Mouse (Mus musculus) liver, embryonic 14.5 days (tissue): Measurements from ENCODE around the gene Ethe1. TPM values are rescaled to one million over a fixed set of nuclear protein-coding genes. Genes with fewer than 3 reads are reported as not detected.

Experiments
- ATAC-seq: fragments of 200-750 bp; cut with Nextera tagmentation; 2 replicates; pipeline ENCODE4 v1.8.0; 2017; ENCODE audit warnings: moderate number of reproducible peaks, mild to moderate bottlenecking, moderate library complexity; ENCODE audit not compliant: insufficient read depth
- DNase-seq, 3 experiments: peaks; one replicate each; pipeline ENCODE4 v3.0.0-alpha.2; 2012 to 2013; ENCODE audit warnings: low read depth in 3 of 3, low spot score in 3 of 3
- H3K27ac ChIP-seq: fragments of 300-500 bp; sonication (generic); 2 replicates; pipeline ENCODE4 v1.5.1; 2014; ENCODE audit warnings: moderate library complexity, mild to moderate bottlenecking, control low read depth, inconsistent platforms
- H3K27me3 ChIP-seq: fragments of 300-500 bp; sonication (generic); 2 replicates; pipeline ENCODE4 v1.6.1; 2014; ENCODE audit warnings: mild to moderate bottlenecking, low read length, moderate library complexity; ENCODE audit not compliant: control insufficient read depth, insufficient read depth
- H3K36me3 ChIP-seq: fragments of 300-500 bp; sonication (generic); replicated peaks from 2 replicates; pipeline ENCODE4 v1.6.1; 2014; ENCODE audit warnings: low read depth; ENCODE audit not compliant: control insufficient read depth, insufficient read depth
- H3K4me1 ChIP-seq, 2 experiments: fragments of 200-500 bp in 1 of 2; fragments of 300-500 bp in 1 of 2; sonication (generic) in 1 of 2; replicated peaks; 2 replicates each; pipeline ENCODE4 v1.6.1; 2012 to 2014; ENCODE audit warnings: antibody characterized with exemption in 1 of 2, inconsistent platforms in 1 of 2, low read length in 1 of 2; ENCODE audit not compliant: control insufficient read depth in 2 of 2, insufficient read depth in 2 of 2
- H3K4me2 ChIP-seq: fragments of 300-500 bp; sonication (generic); 2 replicates; pipeline ENCODE4 v1.6.1; 2014; ENCODE audit warnings: low read depth, mild to moderate bottlenecking, control low read depth, moderate library complexity
- H3K4me3 ChIP-seq, 2 experiments: fragments of 200-500 bp in 1 of 2; fragments of 300-500 bp in 1 of 2; sonication (generic) in 1 of 2; 2 replicates each; pipeline ENCODE4 v1.5.1; 2012 to 2014; ENCODE audit warnings: low read depth in 2 of 2, low read length in 2 of 2, mild to moderate bottlenecking in 2 of 2, control low read depth in 1 of 2, inconsistent platforms in 1 of 2, moderate library complexity in 1 of 2; ENCODE audit not compliant: insufficient read depth in 1 of 2
- H3K9ac ChIP-seq: fragments of 300-500 bp; sonication (generic); replicated peaks from 2 replicates; pipeline ENCODE4 v1.6.1; 2014; ENCODE audit warnings: mild to moderate bottlenecking, control low read depth, moderate library complexity
- H3K9me3 ChIP-seq: fragments of 300-500 bp; sonication (generic); 2 replicates; pipeline ENCODE4 v1.6.1; 2016; ENCODE audit warnings: low read length, mixed read lengths; ENCODE audit not compliant: control insufficient read depth
- CTCF ChIP-seq: IDR thresholded peaks from 2 replicates; pipeline ENCODE4 v1.5.1; 2016; ENCODE audit warnings: antibody characterized with exemption, low read depth, control low read depth
- EP300 ChIP-seq: IDR thresholded peaks from 2 replicates; pipeline ENCODE4 v1.6.1; 2016; ENCODE audit warnings: antibody characterized with exemption, low read depth
- WGBS: fragments of 180-500 bp; shearing (Covaris S2); extraction: QIAGEN DNeasy Blood & Tissue Kit; methylation state at CpG from one replicate; pipeline ENCODE4 v1.1.7; 2014; ENCODE audit not compliant: insufficient replicate concordance; 5-methylcytosine and 5-hydroxymethylcytosine counted together
- polyA plus RNA-seq, 2 experiments: library from polyadenylated mRNA; depleted of rRNA in 1 of 2; stranded (reverse) in 1 of 2; unstranded in 1 of 2; fragments of >200 nt; fragmentation: Nextera tagmentation in 1 of 2; extraction: Ambion mirVana in 1 of 2; gene quantifications; 2 replicates each; pipeline versions ENCODE4 v1.2.1 to v1.2.3; 2012 to 2014

Gene Ethe1
- polyA plus RNA-seq, 2 experiments: 14.8 to 24.8 TPM

GRCm38 (mm10) chr7:24593621-24594308, 6.4 kb downstream of the Ethe1 start:
- Histone ChIP-seq H3K27ac (no peak overlapping the region), H3K4me3 (peak overlapping the region; percentile 69 to 74), H3K4me1 (peaks cover 20 to 40% of the 10 kb centered on the region in 2 experiments), H3K9ac (peak overlapping the region; percentile 68), H3K4me2 (peak overlapping the region; percentile 82), H3K9me3 (no peaks in the 10 kb centered on the region), H3K27me3 (no peaks in the 10 kb centered on the region), H3K36me3 (no peaks in the 10 kb centered on the region)
- DNase-seq (peak in 2 of 3 experiments; percentile 52 to 56), ATAC-seq (peak; percentile 83)
- TF ChIP-seq EP300 (no peak), CTCF (no peak)
- WGBS: under 1% methylated on average over 39 of the region's 39 CpGs

GRCm38 (mm10) chr7:24594309-24594803, 7.0 kb downstream of the Ethe1 start:
- peak overlapping the region; percentile 82 for H3K4me2 ChIP-seq
- no peaks in the 10 kb centered on the region for H3K36me3 ChIP-seq
- peak overlapping the region; percentile 69 to 74 for H3K4me3 ChIP-seq
- WGBS: 16% methylated on average over 13 of the region's 13 CpGs
- H3K4me1 ChIP-seq: peaks cover 20 to 41% of the 10 kb centered on the region in 2 experiments
- no peak overlapping the region for H3K27ac ChIP-seq
- ATAC-seq: no peak
- peak overlapping the region; percentile 68 for H3K9ac ChIP-seq
- no peaks in the 10 kb centered on the region for H3K27me3 ChIP-seq
- no peaks in the 10 kb centered on the region for H3K9me3 ChIP-seq
- no peak for DNase-seq
- TF ChIP-seq CTCF (no peak), EP300 (no peak)

- no peak overlapping the region for H3K4me3 ChIP-seq
- no peak overlapping the region for H3K9ac ChIP-seq
- DNase-seq (no peak), ATAC-seq (no peak)
- peak overlapping the region; percentile 8; the same call in 1 of the 2 replicates for H3K4me2 ChIP-seq
- no peaks in the 10 kb centered on the region for H3K9me3 ChIP-seq
- no peak overlapping the region for H3K27ac ChIP-seq
- TF ChIP-seq CTCF (no peak), EP300 (no peak)
- no peaks in the 10 kb centered on the region for H3K27me3 ChIP-seq
- WGBS: 37% methylated on average over 2 of the region's 2 CpGs
- H3K36me3 ChIP-seq: no peaks in the 10 kb centered on the region
- H3K4me1 ChIP-seq: peaks cover 20 to 39% of the 10 kb centered on the region in 2 experiments
These were observed 8.1 kb downstream of the Ethe1 start for GRCm38 (mm10) chr7:24595464-24595863.

GRCm38 (mm10) chr7:24598121-24598520, 10.8 kb downstream of the Ethe1 start:
- Histone ChIP-seq H3K4me1 (peaks cover 5 to 15% of the 10 kb centered on the region in 2 experiments), H3K27ac (no peak overlapping the region), H3K27me3 (no peaks in the 10 kb centered on the region), H3K9me3 (no peaks in the 10 kb centered on the region), H3K4me3 (no peak overlapping the region), H3K36me3 (no peaks in the 10 kb centered on the region), H3K9ac (no peak overlapping the region), H3K4me2 (no peak overlapping the region)
- TF ChIP-seq EP300: no peak
- no peak for TF ChIP-seq CTCF
- DNase-seq (no peak), ATAC-seq (no peak)
- 49% methylated on average over 4 of the region's 4 CpGs for WGBS

GRCm38 (mm10) chr7:24599211-24600067, 12.1 kb downstream of the Ethe1 start:
- ATAC-seq (no peak), DNase-seq (no peak)
- no peak overlapping the region for H3K27ac ChIP-seq
- H3K4me3 ChIP-seq: no peak overlapping the region
- peaks cover 0 to 4% of the 10 kb centered on the region in 2 experiments; a peak in 1 of 4 replicates for H3K4me1 ChIP-seq
- H3K9ac ChIP-seq: no peak overlapping the region
- H3K36me3 ChIP-seq: no peaks in the 10 kb centered on the region
- H3K4me2 ChIP-seq: no peak overlapping the region
- no peaks in the 10 kb centered on the region for H3K27me3 ChIP-seq
- no peaks in the 10 kb centered on the region for H3K9me3 ChIP-seq
- 72% methylated on average over 15 of the region's 15 CpGs for WGBS
- peak; percentile 58 for TF ChIP-seq CTCF
- no peak for TF ChIP-seq EP300
